Mouse (Mus musculus): ENCODE data around the gene Dnajc3.
"Not testable (repeated sequence)": the region's sequence is repeated elsewhere in the genome, so short reads cannot be mapped to it uniquely, and the experiment has no call there.

Dnajc3 gene

DNA sequence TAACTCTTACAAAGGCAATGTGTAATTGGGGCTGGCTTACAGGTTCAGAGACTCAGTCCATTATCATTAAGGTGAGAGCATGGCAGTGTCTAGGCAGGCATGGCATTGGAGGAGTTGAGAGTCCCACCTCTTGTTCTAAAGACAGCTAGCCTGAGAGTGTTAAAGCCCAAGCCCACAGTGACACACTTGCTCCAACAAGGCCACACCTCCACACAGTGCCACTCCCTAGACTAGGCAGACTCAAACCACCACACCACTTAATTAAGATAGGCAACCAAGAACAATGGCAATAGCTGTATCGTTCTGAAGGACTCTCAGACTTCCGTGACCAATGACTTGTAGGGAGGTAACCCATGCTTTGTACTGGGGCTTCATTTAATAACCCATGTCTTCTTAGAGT is 7.0 kb upstream of the Dnajc3 start:
- DNase-seq (ENCODE audit: low read depth, low spot score): no peak

- DNase-seq (ENCODE audit: low read depth, low spot score): no peak
Observed at GRCm38 (mm10) chr14:118931181-118931580, 6.6 kb upstream of the Dnajc3 start.

DNA sequence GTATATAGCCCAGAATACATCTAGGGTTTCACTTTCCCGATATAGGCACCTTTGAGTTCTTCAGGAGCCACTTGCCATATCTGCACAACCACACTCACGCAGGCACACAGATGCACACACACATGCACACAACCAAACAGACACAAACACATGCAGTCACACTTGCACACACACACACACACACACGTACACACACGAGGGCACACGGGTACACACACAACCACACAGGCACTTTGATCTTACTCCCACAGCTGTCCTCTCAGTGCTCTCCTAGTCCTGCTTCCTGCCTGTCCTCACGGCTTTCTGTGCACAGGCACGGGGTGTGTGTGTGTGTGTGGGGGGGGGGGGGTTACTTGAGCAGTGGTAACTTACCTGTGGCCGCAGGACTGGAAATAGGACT is 4.8 kb upstream of the Dnajc3 start:
- DNase-seq (ENCODE audit: low read depth, low spot score): no peak

DNA sequence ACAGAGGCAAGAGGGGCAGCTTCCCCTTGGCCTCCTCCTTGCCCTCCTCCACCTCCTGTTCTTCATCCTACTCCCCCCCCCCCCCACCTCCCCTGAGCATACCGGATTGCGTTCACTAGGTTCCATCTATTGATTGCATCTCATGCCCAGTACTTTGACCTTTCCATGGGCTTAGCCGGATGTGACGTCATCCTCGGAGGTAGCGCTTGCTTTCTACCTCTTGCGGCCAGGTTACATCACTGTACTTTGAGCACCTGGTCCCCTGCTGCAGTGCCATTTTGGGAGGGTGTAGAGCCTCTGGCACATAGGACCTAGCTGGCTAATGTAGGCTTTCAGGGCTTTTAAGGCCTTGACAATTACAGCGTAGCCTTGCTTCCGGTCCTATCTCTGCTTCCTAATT is 3.1 kb upstream of the Dnajc3 start:
- no peak for DNase-seq (ENCODE audit: low read depth, low spot score)

GRCm38 (mm10) chr14:118936236-118936635 is 1.5 kb upstream of the Dnajc3 start:
- DNase-seq (ENCODE audit: low read depth, low spot score): no peak

- DNase-seq (ENCODE audit: low read depth, low spot score): no peak
Observed at GRCm38 (mm10) chr14:118936952-118937351, 824 bp upstream of the Dnajc3 start.

GRCm38 (mm10) chr14:118938551-118938950 is 775 bp downstream of the Dnajc3 start:
- no peak for DNase-seq (ENCODE audit: low read depth, low spot score)

DNA sequence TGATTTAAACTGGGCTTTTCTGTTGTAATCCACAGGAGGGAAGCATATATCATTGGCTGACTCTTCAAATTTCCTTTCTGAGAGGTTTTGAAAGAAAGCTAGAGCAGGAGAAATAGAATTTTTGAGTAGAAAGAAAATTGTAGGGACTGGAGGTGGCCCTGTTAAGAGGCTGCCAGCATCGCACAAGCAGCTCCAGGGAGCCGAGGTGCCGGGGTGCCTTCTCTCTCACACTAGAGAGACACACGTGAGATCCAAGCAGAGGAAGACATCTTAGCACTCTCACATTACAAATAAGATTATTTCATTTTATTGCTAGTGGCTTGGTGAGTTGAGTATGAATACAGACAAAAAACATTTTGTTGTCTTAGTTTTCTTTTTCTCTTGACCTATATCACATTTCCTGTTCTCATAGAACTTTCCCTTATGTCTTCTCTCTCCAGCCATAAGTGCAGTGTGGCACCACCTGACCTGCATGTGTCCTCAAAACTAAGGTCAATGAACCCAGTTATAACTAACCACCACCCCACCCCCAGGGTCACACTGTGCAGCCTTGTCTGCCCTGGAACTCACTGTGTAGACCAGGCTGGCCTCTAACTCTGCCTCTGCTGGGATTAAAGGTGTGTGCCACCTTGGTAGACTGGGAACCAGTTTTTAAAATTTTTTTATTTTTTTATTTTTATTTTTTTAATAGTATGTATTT is 3.2 kb downstream of the Dnajc3 start:
- no peak for DNase-seq (ENCODE audit: low read depth, low spot score)

DNA sequence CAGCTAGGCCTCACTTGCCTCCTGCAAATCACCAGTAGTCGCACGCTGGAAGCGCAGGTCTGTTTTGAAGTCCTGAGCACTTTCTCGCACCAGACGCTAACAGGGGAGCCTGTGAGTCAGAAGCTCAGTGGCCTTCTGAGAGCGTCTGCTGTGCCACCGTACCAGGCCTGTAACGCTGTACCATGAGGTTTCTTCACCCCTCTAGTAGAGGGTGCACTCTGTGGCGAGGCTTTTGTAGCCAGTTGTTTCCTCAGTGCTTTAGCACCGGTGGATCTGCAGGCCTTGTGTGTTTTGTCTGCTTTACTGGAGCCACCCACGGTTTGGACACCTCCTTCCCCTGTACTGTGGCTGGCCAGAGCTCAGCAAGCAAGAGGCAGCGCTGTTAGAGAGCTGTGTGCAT is 4.3 kb downstream of the Dnajc3 start:
- DNase-seq (ENCODE audit: low read depth, low spot score): no peak

- no peak for DNase-seq (ENCODE audit: low read depth, low spot score)
Observed at GRCm38 (mm10) chr14:118944702-118945101, 6.9 kb downstream of the Dnajc3 start.

DNA sequence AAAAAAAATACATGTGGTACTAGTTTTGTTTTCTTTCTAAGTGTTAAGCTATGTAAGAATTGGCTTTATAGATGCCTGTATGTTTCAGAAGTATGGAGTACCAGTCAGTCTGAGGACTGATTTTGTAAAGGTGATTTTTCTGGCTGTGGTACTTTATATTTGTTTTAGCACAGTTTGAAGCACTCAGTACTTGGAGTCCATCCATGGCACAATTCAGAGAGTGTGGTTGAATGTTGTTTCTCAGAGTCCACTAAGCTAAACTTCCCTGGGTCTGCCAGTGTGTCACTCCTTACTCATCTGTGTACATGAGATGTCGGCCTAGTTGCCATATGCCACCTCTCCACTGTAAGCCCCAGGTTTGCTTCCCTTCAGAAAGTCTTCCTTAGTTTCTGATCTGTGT is 11.1 kb downstream of the Dnajc3 start:
- DNase-seq (ENCODE audit: low read depth, low spot score): no peak

GRCm38 (mm10) chr14:118951912-118952583 is 14.3 kb downstream of the Dnajc3 start:
- no peak for DNase-seq (ENCODE audit: low read depth, low spot score)

- DNase-seq (ENCODE audit: low read depth, low spot score): no peak
Observed at GRCm38 (mm10) chr14:118958010-118958409, 20.2 kb downstream of the Dnajc3 start.

DNA sequence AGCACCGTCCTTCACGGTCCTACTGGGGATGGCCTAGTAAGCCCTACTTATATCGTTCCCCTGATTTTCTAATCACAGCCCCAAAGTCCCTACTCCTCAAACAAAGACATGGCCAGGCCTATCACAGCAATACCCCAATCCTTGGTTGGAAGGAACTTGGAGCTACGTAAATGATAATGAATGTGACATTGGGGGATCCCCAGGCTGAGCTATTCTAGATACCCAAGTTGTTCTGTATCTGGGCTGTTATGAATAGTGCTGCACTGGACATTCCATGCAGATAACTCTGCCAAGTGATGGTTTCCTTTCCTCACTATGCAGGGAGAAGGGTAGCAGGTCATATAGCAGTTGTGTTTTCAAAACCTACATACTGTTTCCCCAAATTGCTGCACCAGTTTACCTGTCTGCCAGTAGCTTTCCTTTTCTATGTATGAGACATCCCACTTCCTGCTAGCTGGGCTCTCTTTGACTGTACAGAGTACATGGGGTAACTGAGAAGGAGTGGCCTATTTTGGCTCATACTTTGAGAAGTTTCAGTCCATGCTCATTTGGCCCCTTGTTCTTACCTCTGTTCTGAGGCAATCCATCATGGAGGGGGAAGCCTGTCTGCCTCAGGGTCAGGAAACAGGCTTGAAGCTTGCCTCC is 27.7 kb downstream of the Dnajc3 start:
- no peak for DNase-seq (ENCODE audit: low read depth, low spot score)

- no peak for DNase-seq (ENCODE audit: low read depth, low spot score)
Observed at GRCm38 (mm10) chr14:118967646-118968045, 29.9 kb downstream of the Dnajc3 start.

- no peak for DNase-seq (ENCODE audit: low read depth, low spot score)
Observed at GRCm38 (mm10) chr14:118972268-118972667, 34.5 kb downstream of the Dnajc3 start.

DNA sequence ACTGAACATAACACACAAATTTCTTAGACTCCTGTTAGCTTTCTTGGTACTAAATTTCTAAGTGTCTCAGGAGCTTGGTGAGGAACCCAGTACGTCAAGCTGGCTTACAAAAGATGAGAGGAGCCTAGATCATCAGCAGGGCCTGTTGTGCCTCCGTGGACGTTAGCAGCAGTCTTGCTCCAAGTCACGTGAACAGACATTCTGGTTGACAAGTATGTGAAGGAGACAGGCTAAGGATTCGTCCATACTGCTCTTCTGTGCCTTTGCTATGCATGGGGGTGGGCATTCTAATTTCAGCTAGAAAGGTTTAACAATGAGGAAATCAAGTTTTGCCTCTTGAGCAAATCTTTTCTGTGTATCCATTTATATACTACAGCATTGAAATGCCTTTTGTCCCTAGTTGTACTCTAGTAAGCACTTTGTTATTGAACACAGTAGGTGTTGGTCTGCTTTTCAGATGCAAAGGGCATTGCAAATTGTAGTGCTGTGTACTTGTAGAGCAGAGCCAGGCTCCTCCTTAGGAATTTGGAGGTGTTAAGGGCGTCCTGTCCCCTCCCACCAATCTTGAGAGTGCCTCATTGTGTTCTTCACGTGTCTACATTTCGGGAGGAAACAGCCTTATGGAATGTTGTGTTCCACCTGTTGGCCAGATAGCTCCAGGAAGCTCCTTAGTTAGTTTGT is 39.5 kb downstream of the Dnajc3 start:
- DNase-seq (ENCODE audit: low read depth, low spot score): peak; percentile 45

DNA sequence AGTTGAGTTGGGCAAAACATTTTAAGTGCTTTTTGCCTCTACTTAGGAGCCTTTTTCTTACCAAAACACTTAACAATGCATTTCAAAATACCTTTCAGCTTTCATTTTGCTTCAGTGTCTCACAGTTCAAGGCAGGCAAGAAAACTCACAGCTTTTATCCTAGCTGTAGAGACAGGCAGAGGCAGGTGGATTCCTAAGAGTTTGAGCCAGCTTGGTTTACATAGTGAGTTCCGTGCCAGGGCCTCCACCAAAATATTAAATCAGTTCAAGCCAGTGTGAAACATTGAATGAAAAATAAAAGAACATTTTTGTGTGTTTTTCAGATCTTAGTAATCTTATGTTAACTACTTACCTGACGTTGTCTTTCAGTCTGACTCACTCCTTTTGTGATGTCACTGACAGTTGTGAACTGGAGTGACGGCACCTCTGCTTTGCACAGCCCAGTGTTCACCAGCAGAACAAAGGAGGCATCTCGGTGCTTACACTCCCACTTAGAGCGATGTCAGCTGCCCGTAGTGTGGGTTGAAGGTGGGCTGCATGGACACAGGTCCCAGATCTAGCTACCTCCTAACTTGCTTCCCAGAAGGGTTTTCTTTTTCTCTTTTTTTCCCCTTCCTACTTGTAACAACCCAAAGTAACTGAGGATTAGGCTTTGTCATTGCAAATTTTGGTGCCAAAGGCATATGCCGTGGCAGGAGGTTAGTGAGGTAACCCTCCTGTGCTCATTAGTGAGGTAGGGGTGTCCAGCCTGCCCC is 42.0 kb downstream of the Dnajc3 start:
- no peak for DNase-seq (ENCODE audit: low read depth, low spot score)

DNA sequence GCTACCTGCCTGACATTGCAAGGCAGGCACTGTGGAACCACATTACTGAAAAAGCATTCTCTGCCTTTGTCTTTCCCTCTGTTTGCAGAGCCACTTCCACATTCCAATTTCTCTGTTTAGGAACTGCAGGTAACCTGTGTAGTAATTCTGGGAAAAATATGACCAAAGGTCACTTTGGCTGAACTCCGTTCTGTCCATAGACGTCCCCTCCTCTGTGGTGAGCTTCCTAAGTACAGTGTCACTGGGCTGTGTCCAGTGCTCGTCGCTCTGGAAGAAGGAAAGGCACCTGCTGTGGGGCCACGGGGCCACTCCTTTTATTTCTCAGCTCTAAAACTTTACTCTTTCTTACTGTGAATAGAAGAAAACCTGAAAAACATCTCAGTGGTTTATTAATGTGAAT is 42.6 kb downstream of the Dnajc3 start:
- no peak for DNase-seq (ENCODE audit: low read depth, low spot score)

- no peak for DNase-seq (ENCODE audit: low read depth, low spot score)
Observed at GRCm38 (mm10) chr14:118980890-118981289, 43.1 kb downstream of the Dnajc3 start.

DNA sequence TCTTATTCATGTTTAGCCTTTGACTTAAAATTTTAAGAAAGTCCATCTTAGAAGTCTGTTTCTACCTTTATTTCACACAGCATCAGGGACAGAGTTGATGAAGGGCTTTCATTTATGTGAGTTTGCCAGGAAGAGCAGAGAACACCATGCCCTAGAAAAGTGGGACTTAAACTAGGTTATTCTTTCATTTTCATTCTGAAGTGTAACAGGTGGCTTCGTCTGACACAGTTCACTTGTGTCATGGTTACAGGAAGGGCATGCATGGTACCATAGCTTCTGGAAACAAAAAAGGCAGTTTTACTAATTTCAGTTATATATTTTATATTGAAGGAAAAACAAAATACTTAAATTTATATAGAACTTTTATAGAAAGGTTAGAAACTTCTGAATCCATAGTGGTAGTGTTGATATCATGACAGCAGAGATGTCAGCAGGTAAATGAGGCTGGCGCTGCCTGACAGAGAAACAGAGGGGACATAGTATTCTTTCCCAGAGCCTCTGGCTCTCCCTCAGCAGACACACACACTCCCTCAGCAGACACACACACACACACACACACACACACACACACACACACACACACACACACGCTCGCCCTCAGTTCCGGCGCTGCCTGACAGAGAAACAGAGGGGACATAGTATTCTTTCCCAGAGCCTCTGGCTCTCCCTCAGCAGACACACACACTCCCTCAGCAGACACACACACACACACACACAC is 44.1 kb downstream of the Dnajc3 start:
- not testable (repeated sequence) for DNase-seq (ENCODE audit: low read depth, low spot score)

Measured in WW6 (cell line).